9 mouse cellular contexts compared by ENCODE assay signal in genomic region chr4:132076480-132077405, GRCm38 (mm10). TPM values are rescaled to one million over a fixed set of nuclear protein-coding genes. Genes with fewer than 3 reads are reported as not detected.
A peak's percentile ranks its signal among the peaks of the same experiment; 100 is the strongest.
DNase-seq lines count a peak whose midpoint lies in the region; ATAC-seq and TF ChIP-seq lines count a peak whose summit lies in the region.
"Had no signal": no experiment of that assay in that cellular context is flagged by ENCODE, and none has a peak within 500 bp of the region (broad histone marks: within the 10 kb centered on the region; RNA-seq: fewer than 3 reads in every experiment).

No protein-coding gene starts in this region.

- peak; percentile 82 for DNase-seq in right cerebral cortex, adult 18-20 months
- no peak for DNase-seq in right cerebral cortex, postnatal 14 days
- DNase-seq in adrenal gland, adult 8-10 months: peak; percentile 48
- DNase-seq in intestine, embryonic 14.5 days (ENCODE audit: low spot score): no peak
- peak; percentile 98 for DNase-seq in liver, embryonic 14.5 days (ENCODE audit: low read depth in 3 of 3, low spot score in 3 of 3)
- DNase-seq in spleen, adult 2 months (ENCODE audit: low read depth in 1 of 2, low spot score in 2 of 2): no peak
- DNase-seq in layer of hippocampus, adult 2 months (ENCODE audit: low spot score in 2 of 2): no peak

- no peaks in the 10 kb centered on the region for H3K9me3 ChIP-seq in embryonic facial prominence, embryonic 15.5 days (replicated peaks)
- H3K9me3 ChIP-seq in intestine, embryonic 14.5 days (ENCODE audit: control insufficient read depth, low read length): no peaks in the 10 kb centered on the region
- H3K9me3 ChIP-seq in liver, embryonic 14.5 days (ENCODE audit: control insufficient read depth, low read length): no peaks in the 10 kb centered on the region
- H3K9me3 ChIP-seq: limb, embryonic 15.5 days had no signal

- TF ChIP-seq CTCF in liver, embryonic 14.5 days (IDR thresholded peaks at IDR 0.05; ENCODE audit: low read depth): peak; percentile 3; the same call in 1 of the 2 replicates
- TF ChIP-seq CTCF in spleen, adult 2 months (IDR thresholded peaks at IDR 0.05; ENCODE audit: extremely low read depth, insufficient read depth, insufficient read length, insufficient replicate concordance): no peak
- TF ChIP-seq CTCF in layer of hippocampus, adult 2 months (conservative IDR thresholded peaks at IDR 0.05): no peak

- no peak for TF ChIP-seq POLR2A in spleen, adult 2 months (IDR thresholded peaks at IDR 0.05; ENCODE audit: low read depth, low read length)

- no peaks in the 10 kb centered on the region for H3K36me3 ChIP-seq in embryonic facial prominence, embryonic 15.5 days
- no peaks in the 10 kb centered on the region for H3K36me3 ChIP-seq in intestine, embryonic 14.5 days (ENCODE audit: control insufficient read depth, insufficient read depth, low read length)
- peaks cover 14% of the 10 kb centered on the region for H3K36me3 ChIP-seq in liver, embryonic 14.5 days (replicated peaks; ENCODE audit: control insufficient read depth, insufficient read depth, low read depth)
- no peaks in the 10 kb centered on the region for H3K36me3 ChIP-seq in spleen, adult 2 months (ENCODE audit: control insufficient read depth, insufficient read depth, low read length)
- H3K36me3 ChIP-seq: limb, embryonic 15.5 days had no signal

- H3K27me3 ChIP-seq in embryonic facial prominence, embryonic 15.5 days: 0 out of 2 replicates have a peak, but pooled peaks cover 5% of the 10 kb centered on the region
- no peaks in the 10 kb centered on the region for H3K27me3 ChIP-seq in intestine, embryonic 14.5 days (replicated peaks; ENCODE audit: control insufficient read depth, insufficient read depth, low read length)
- no peaks in the 10 kb centered on the region for H3K27me3 ChIP-seq in liver, embryonic 14.5 days (ENCODE audit: control insufficient read depth, insufficient read depth, low read length)
- no peaks in the 10 kb centered on the region; the same call in 1 of the 2 replicates for H3K27me3 ChIP-seq in spleen, adult 2 months (ENCODE audit: control insufficient read depth, insufficient read depth, low read length)
- H3K27me3 ChIP-seq: limb, embryonic 15.5 days had no signal

- H3K9ac ChIP-seq in embryonic facial prominence, embryonic 15.5 days: no peak overlapping the region
- no peak overlapping the region for H3K9ac ChIP-seq in intestine, embryonic 14.5 days (ENCODE audit: low read length)
- H3K9ac ChIP-seq in liver, embryonic 14.5 days (replicated peaks): peak overlapping the region; percentile 99
- H3K9ac ChIP-seq: limb, embryonic 15.5 days had no signal

- no peak overlapping the region for H3K4me3 ChIP-seq in embryonic facial prominence, embryonic 15.5 days (replicated peaks)
- H3K4me3 ChIP-seq in intestine, embryonic 14.5 days (ENCODE audit: low read depth, low read length): no peak overlapping the region
- H3K4me3 ChIP-seq in liver, embryonic 14.5 days (ENCODE audit: insufficient read depth in 1 of 2, low read depth in 2 of 2, low read length in 2 of 2): peak overlapping the region; percentile 62 to 68
- 0 out of 2 replicates have a peak overlapping the region, but pooled peaks have one; percentile 5 for H3K4me3 ChIP-seq in spleen, adult 2 months (ENCODE audit: extremely low read depth, insufficient read depth, insufficient read length)
- H3K4me3 ChIP-seq in layer of hippocampus, adult 2 months: no peak overlapping the region
- H3K4me3 ChIP-seq: limb, embryonic 15.5 days had no signal

- ATAC-seq in embryonic facial prominence, embryonic 15.5 days (ENCODE audit: insufficient number of reproducible peaks, low FRiP score, low TSS enrichment, low read depth): no peak
- ATAC-seq in intestine, embryonic 14.5 days (replicated peaks; ENCODE audit: low FRiP score, low TSS enrichment, low read depth): peak; percentile 32; the same call in 1 of the 2 replicates
- ATAC-seq in liver, embryonic 14.5 days (ENCODE audit: insufficient read depth): peak; percentile 63

- H3K4me1 ChIP-seq in embryonic facial prominence, embryonic 15.5 days: peaks cover 29% of the 10 kb centered on the region
- H3K4me1 ChIP-seq in intestine, embryonic 14.5 days (replicated peaks; ENCODE audit: control insufficient read depth, insufficient read depth, low read length): peaks cover 12% of the 10 kb centered on the region; the same call in 1 of the 2 replicates
- peaks cover 49 to 57% of the 10 kb centered on the region in 2 experiments for H3K4me1 ChIP-seq in liver, embryonic 14.5 days (replicated peaks; ENCODE audit: control insufficient read depth in 2 of 2, insufficient read depth in 2 of 2, low read length in 1 of 2)
- H3K4me1 ChIP-seq in spleen, adult 2 months (ENCODE audit: control insufficient read depth, insufficient read depth, insufficient read length): peaks cover 5% of the 10 kb centered on the region; the same call in 1 of the 2 replicates

- TF ChIP-seq EP300 in liver, embryonic 14.5 days (IDR thresholded peaks at IDR 0.05; ENCODE audit: low read depth): peak; percentile 95

- 20% methylated on average over 20 of the region's 20 CpGs for WGBS in embryonic facial prominence, embryonic 15.5 days
- WGBS in intestine, embryonic 14.5 days: 28% methylated on average over 20 of the region's 20 CpGs
- 6% methylated on average over 20 of the region's 20 CpGs for whole genome bisulfite sequencing in liver, embryonic 14.5 days (ENCODE audit: insufficient replicate concordance)
- 33% methylated on average over 20 of the region's 20 CpGs for WGBS in spleen, adult 2 months

- H3K27ac ChIP-seq in embryonic facial prominence, embryonic 15.5 days (replicated peaks): no peak overlapping the region; the same call in 1 of the 2 replicates
- H3K27ac ChIP-seq in intestine, embryonic 14.5 days (ENCODE audit: low read depth): peak overlapping the region; percentile 64; the same call in 1 of the 2 replicates
- H3K27ac ChIP-seq in liver, embryonic 14.5 days: peak overlapping the region; percentile 100
- peak overlapping the region; percentile 64; the same call in 1 of the 2 replicates for H3K27ac ChIP-seq in spleen, adult 2 months (ENCODE audit: insufficient read depth, low read length)
- no peak overlapping the region for H3K27ac ChIP-seq in layer of hippocampus, adult 2 months

- peak overlapping the region; percentile 30 for H3K4me2 ChIP-seq in embryonic facial prominence, embryonic 15.5 days (replicated peaks)
- peak overlapping the region; percentile 23; the same call in 1 of the 2 replicates for H3K4me2 ChIP-seq in intestine, embryonic 14.5 days (ENCODE audit: low read length)
- peak overlapping the region; percentile 100 for H3K4me2 ChIP-seq in liver, embryonic 14.5 days (ENCODE audit: low read depth)

RNA-seq across cellular contexts. Expression of gene Epb41, which starts 1.6 kb away (rescaled TPM):
- 10 to 100 TPM; 44.7 to 57.0 (median 55.7) TPM for total RNA-seq in adrenal gland, adult 8-10 months (2022)
- 58.0 and 58.2 TPM in 2 replicates for polyA plus RNA-seq in embryonic facial prominence, embryonic 15.5 days (2015; fragmentation: Nextera tagmentation; extraction: Ambion mirVana)
- 59.6 and 65.1 TPM in 2 replicates for polyA plus RNA-seq in intestine, embryonic 14.5 days (2014; fragmentation: Nextera tagmentation; extraction: Ambion mirVana)
- polyA plus RNA-seq in liver, embryonic 14.5 days (2012; rRNA removed): 105 and 113 TPM in 2 replicates
- 153 and 166 TPM in 2 replicates for polyA plus RNA-seq in liver, embryonic 14.5 days (2014; fragmentation: Nextera tagmentation; extraction: Ambion mirVana)
- 66.5 and 94.1 TPM in 2 replicates for polyA plus RNA-seq in spleen, adult 2 months (2012; rRNA removed)
- total RNA-seq in layer of hippocampus, adult 2 months (2021): 10 to 100 TPM; 21.5 to 23.2 TPM

RNA-seq across cellular contexts. Expression of gene Gm10300, which starts 2.2 kb away (rescaled TPM):
- under 1 TPM; 0.17 to 0.65 (median 0.40) TPM for total RNA-seq in adrenal gland, adult 8-10 months (2022)
- polyA plus RNA-seq in embryonic facial prominence, embryonic 15.5 days (2015; fragmentation: Nextera tagmentation; extraction: Ambion mirVana): 0.09 and 0.13 TPM in 2 replicates
- polyA plus RNA-seq in intestine, embryonic 14.5 days (2014; fragmentation: Nextera tagmentation; extraction: Ambion mirVana): 0.09 TPM in 1 of 2 replicates, not detected in the other
- 0.11 and 0.15 TPM in 2 replicates for polyA plus RNA-seq in liver, embryonic 14.5 days (2012; rRNA removed)
- 0.32 and 0.40 TPM in 2 replicates for polyA plus RNA-seq in liver, embryonic 14.5 days (2014; fragmentation: Nextera tagmentation; extraction: Ambion mirVana)
- polyA plus RNA-seq in spleen, adult 2 months (2012; rRNA removed): 0.11 and 0.19 TPM in 2 replicates
- total RNA-seq in layer of hippocampus, adult 2 months (2021): not detected

Comparison
In these comparisons a context has a peak if more than half of its experiments do, and no peak if none do; other contexts are left out.
1. DNase-seq: peak in right cerebral cortex, adult 18-20 months (single experiment), adrenal gland, adult 8-10 months (single experiment) and liver, embryonic 14.5 days (3 of 3); none in right cerebral cortex, postnatal 14 days (single experiment), intestine, embryonic 14.5 days (single experiment), spleen, adult 2 months (0 of 2) and layer of hippocampus, adult 2 months (0 of 2).
2. H3K27ac ChIP-seq: peak in intestine, embryonic 14.5 days (single experiment), liver, embryonic 14.5 days (single experiment) and spleen, adult 2 months (single experiment); none in embryonic facial prominence, embryonic 15.5 days (single experiment) and layer of hippocampus, adult 2 months (single experiment).
3. H3K4me2 ChIP-seq: peak in every context shown above with its lines; median percentile 100 in liver, embryonic 14.5 days; 30 in embryonic facial prominence, embryonic 15.5 days; 23 in intestine, embryonic 14.5 days.
4. H3K4me3 ChIP-seq: peak in liver, embryonic 14.5 days (2 of 2) and spleen, adult 2 months (single experiment); none in embryonic facial prominence, embryonic 15.5 days (single experiment), intestine, embryonic 14.5 days (single experiment) and layer of hippocampus, adult 2 months (single experiment).